Mouse (Mus musculus) kidney, postnatal 10 days (tissue): Measurements from ENCODE around the gene Ugt1a9.
A peak's percentile ranks its signal among the peaks of the same experiment; 100 is the strongest.

Experiments
- DNase-seq: peaks from one replicate; pipeline ENCODE4 v3.0.0; 2021; ENCODE audit warnings: mixed read lengths

The Ugt1a9 gene

GRCm38 (mm10) chr1:88260604-88261377 lies 190.2 kb downstream of the Ugt1a9 start:
- no peak for DNase-seq

- no peak for DNase-seq
Observed at GRCm38 (mm10) chr1:88261706-88262105, 191.1 kb downstream of the Ugt1a9 start.

GRCm38 (mm10) chr1:88262255-88262654 lies 191.7 kb downstream of the Ugt1a9 start:
- DNase-seq: peak; percentile 89

GRCm38 (mm10) chr1:88262961-88263360 lies 192.4 kb downstream of the Ugt1a9 start:
- no peak for DNase-seq

GRCm38 (mm10) chr1:88263778-88264177 lies 193.2 kb downstream of the Ugt1a9 start:
- DNase-seq: no peak

GRCm38 (mm10) chr1:88264237-88264868 lies 193.8 kb downstream of the Ugt1a9 start:
- no peak for DNase-seq

- DNase-seq: peak; percentile 66
Observed at GRCm38 (mm10) chr1:88264869-88265240, 194.3 kb downstream of the Ugt1a9 start.

- no peak for DNase-seq
Observed at GRCm38 (mm10) chr1:88266123-88266522, 195.5 kb downstream of the Ugt1a9 start.

GRCm38 (mm10) chr1:88267489-88267888 lies 196.9 kb downstream of the Ugt1a9 start:
- no peak for DNase-seq

- DNase-seq: no peak
Observed at GRCm38 (mm10) chr1:88268070-88268469, 197.5 kb downstream of the Ugt1a9 start.
